Mouse (Mus musculus) liver, embryonic 12.5 days (tissue): ENCODE results near the gene Lrp1. TPM values are rescaled to one million over a fixed set of nuclear protein-coding genes. Genes with fewer than 3 reads are reported as not detected.

Source experiments
- ATAC-seq: fragments of 200-750 bp; cut with Nextera tagmentation; 2 replicates; pipeline ENCODE4 v1.8.0; 2017; ENCODE audit warnings: moderate number of reproducible peaks, mild to moderate bottlenecking, moderate library complexity
- H3K27ac ChIP-seq: fragments of 300-500 bp; sonication (generic); 2 replicates; pipeline ENCODE4 v1.5.1; 2016; ENCODE audit warnings: mild to moderate bottlenecking
- H3K27me3 ChIP-seq: fragments of 300-500 bp; sonication (generic); replicated peaks from 2 replicates; pipeline ENCODE4 v1.6.1; 2016; ENCODE audit warnings: mild to moderate bottlenecking, moderate library complexity
- H3K36me3 ChIP-seq: fragments of 300-500 bp; sonication (generic); 2 replicates; pipeline ENCODE4 v1.6.1; 2016; ENCODE audit warnings: mild to moderate bottlenecking, moderate library complexity
- H3K4me1 ChIP-seq: fragments of 300-500 bp; sonication (generic); 2 replicates; pipeline ENCODE4 v1.6.1; 2016
- H3K4me2 ChIP-seq: fragments of 300-500 bp; sonication (generic); 2 replicates; pipeline ENCODE4 v1.6.1; 2016; ENCODE audit warnings: mild to moderate bottlenecking, moderate library complexity
- H3K4me3 ChIP-seq: fragments of 300-500 bp; sonication (generic); 2 replicates; pipeline ENCODE4 v1.5.1; 2016; ENCODE audit warnings: mild to moderate bottlenecking, moderate library complexity
- H3K9ac ChIP-seq: fragments of 300-500 bp; sonication (generic); 2 replicates; pipeline ENCODE4 v1.6.1; 2016; ENCODE audit warnings: mild to moderate bottlenecking, moderate library complexity
- H3K9me3 ChIP-seq: fragments of 300-500 bp; sonication (generic); replicated peaks from 2 replicates; pipeline ENCODE4 v1.6.1; 2016; ENCODE audit warnings: mild to moderate bottlenecking, moderate library complexity
- WGBS: fragments of 180-500 bp; shearing (Covaris S2); methylation state at CpG from one replicate; pipeline ENCODE4 v1.1.7; 2016; ENCODE audit not compliant: insufficient replicate concordance; 5-methylcytosine and 5-hydroxymethylcytosine counted together
- polyA plus RNA-seq: library from polyadenylated mRNA; unstranded; fragments of >200 nt; fragmentation: Nextera tagmentation; extraction: Ambion mirVana; gene quantifications from 2 replicates; pipeline ENCODE4 v1.2.1, GENCODE M21; 2016

Lrp1 gene
- polyA plus RNA-seq, 1 experiment from 2014 or later: 22.8 TPM

GRCm38 (mm10) chr10:127536586-127537314 is 84.2 kb downstream of the Lrp1 start:
- Histone ChIP-seq H3K4me2 (no peak overlapping the region), H3K36me3 (peaks cover 25% of the 10 kb centered on the region), H3K4me3 (no peak overlapping the region), H3K27me3 (peaks cover 89% of the 10 kb centered on the region), H3K27ac (no peak overlapping the region), H3K4me1 (peaks cover 16% of the 10 kb centered on the region), H3K9ac (no peak overlapping the region), H3K9me3 (no peaks in the 10 kb centered on the region)
- no peak for ATAC-seq
- WGBS: 11% methylated on average over 8 of the region's 8 CpGs

- Histone ChIP-seq H3K4me3 (0 out of 2 replicates have a peak overlapping the region, but pooled peaks have one; percentile 41), H3K27me3 (peaks cover 98% of the 10 kb centered on the region), H3K4me1 (peaks cover 21% of the 10 kb centered on the region), H3K4me2 (peak overlapping the region; percentile 63), H3K9me3 (no peaks in the 10 kb centered on the region), H3K36me3 (peaks cover 9% of the 10 kb centered on the region), H3K27ac (no peak overlapping the region), H3K9ac (no peak overlapping the region)
- whole genome bisulfite sequencing: 3% methylated on average over 30 of the region's 30 CpGs
- ATAC-seq: 0 out of 2 replicates have a peak, but pooled peaks have one; percentile 10
Observed at GRCm38 (mm10) chr10:127534929-127535384, 86.0 kb downstream of the Lrp1 start.

- 1% methylated on average over 64 of the region's 78 CpGs for WGBS
- H3K27ac ChIP-seq: no peak within 1 kb of the TSS
- H3K4me3 ChIP-seq: peak within 1 kb of the TSS; percentile 41
- ATAC-seq: peak; percentile 5; the same call in 1 of the 2 replicates
- peak within 1 kb of the TSS; percentile 3; the same call in 1 of the 2 replicates for H3K9ac ChIP-seq
- peaks cover 8% of the 10 kb centered on the region for H3K36me3 ChIP-seq
- peak within 1 kb of the TSS; percentile 63 for H3K4me2 ChIP-seq
- peaks cover 21% of the 10 kb centered on the region for H3K4me1 ChIP-seq
- peaks cover 98% of the 10 kb centered on the region for H3K27me3 ChIP-seq
- H3K9me3 ChIP-seq: no peaks in the 10 kb centered on the region
Observed at GRCm38 (mm10) chr10:127534036-127534928, 86.7 kb downstream of the Lrp1 start, which contains the start of gene Nxph4. Nxph4 (minus strand) TSS chr10:127534559.

- ATAC-seq: no peak
- no peak overlapping the region for H3K4me2 ChIP-seq
- H3K9ac ChIP-seq: no peak overlapping the region
- H3K4me3 ChIP-seq: no peak overlapping the region
- no peaks in the 10 kb centered on the region for H3K36me3 ChIP-seq
- H3K9me3 ChIP-seq: no peaks in the 10 kb centered on the region
- WGBS: 3% methylated on average over 4 of the region's 4 CpGs
- peaks cover 100% of the 10 kb centered on the region for H3K27me3 ChIP-seq
- H3K27ac ChIP-seq: no peak overlapping the region
- peaks cover 26% of the 10 kb centered on the region for H3K4me1 ChIP-seq
Observed at GRCm38 (mm10) chr10:127531548-127531947, 89.4 kb downstream of the Lrp1 start.

- H3K27ac ChIP-seq: no peak overlapping the region
- H3K27me3 ChIP-seq: peaks cover 100% of the 10 kb centered on the region
- H3K9me3 ChIP-seq: no peaks in the 10 kb centered on the region
- peaks cover 32% of the 10 kb centered on the region for H3K4me1 ChIP-seq
- H3K9ac ChIP-seq: no peak overlapping the region
- no peak overlapping the region for H3K4me2 ChIP-seq
- no peak overlapping the region for H3K4me3 ChIP-seq
- no peak for ATAC-seq
- no peaks in the 10 kb centered on the region for H3K36me3 ChIP-seq
- 2% methylated on average over 17 of the region's 25 CpGs for WGBS
Observed at GRCm38 (mm10) chr10:127530945-127531344, 90.0 kb downstream of the Lrp1 start.

GRCm38 (mm10) chr10:127527481-127527880 is 93.5 kb downstream of the Lrp1 start:
- no peaks in the 10 kb centered on the region for H3K36me3 ChIP-seq
- 6% methylated on average over 17 of the region's 17 CpGs for WGBS
- H3K4me3 ChIP-seq: no peak overlapping the region
- peaks cover 30% of the 10 kb centered on the region for H3K4me1 ChIP-seq
- no peaks in the 10 kb centered on the region for H3K9me3 ChIP-seq
- no peak for ATAC-seq
- H3K27ac ChIP-seq: no peak overlapping the region
- no peak overlapping the region for H3K4me2 ChIP-seq
- peaks cover 98% of the 10 kb centered on the region for H3K27me3 ChIP-seq
- no peak overlapping the region for H3K9ac ChIP-seq

GRCm38 (mm10) chr10:127526681-127527080 is 94.3 kb downstream of the Lrp1 start:
- ATAC-seq: 0 out of 2 replicates have a peak, but pooled peaks have one; percentile 8
- Histone ChIP-seq H3K4me2 (peak overlapping the region; percentile 53), H3K27me3 (peaks cover 90% of the 10 kb centered on the region), H3K4me3 (peak overlapping the region; percentile 38), H3K9me3 (no peaks in the 10 kb centered on the region), H3K27ac (no peak overlapping the region), H3K36me3 (no peaks in the 10 kb centered on the region), H3K9ac (no peak overlapping the region), H3K4me1 (peaks cover 32% of the 10 kb centered on the region)
- WGBS: 1% methylated on average over 26 of the region's 26 CpGs

- 4% methylated on average over 26 of the region's 26 CpGs for WGBS
- Histone ChIP-seq H3K27ac (no peak overlapping the region), H3K27me3 (peaks cover 84% of the 10 kb centered on the region), H3K4me2 (peak overlapping the region; percentile 53), H3K4me1 (peaks cover 38% of the 10 kb centered on the region), H3K9me3 (no peaks in the 10 kb centered on the region), H3K9ac (no peak overlapping the region), H3K36me3 (no peaks in the 10 kb centered on the region), H3K4me3 (peak overlapping the region; percentile 38)
- no peak for ATAC-seq
Observed at GRCm38 (mm10) chr10:127526048-127526447, 94.9 kb downstream of the Lrp1 start.

- Histone ChIP-seq H3K4me3 (no peak overlapping the region), H3K27me3 (peaks cover 71% of the 10 kb centered on the region), H3K4me2 (no peak overlapping the region), H3K9me3 (no peaks in the 10 kb centered on the region), H3K4me1 (peaks cover 46% of the 10 kb centered on the region), H3K27ac (no peak overlapping the region), H3K9ac (no peak overlapping the region), H3K36me3 (peaks cover 12% of the 10 kb centered on the region)
- WGBS: 5% methylated on average over 23 of the region's 23 CpGs
- ATAC-seq: no peak
Observed at GRCm38 (mm10) chr10:127524646-127525255, 96.2 kb downstream of the Lrp1 start.

- peaks cover 70% of the 10 kb centered on the region for H3K4me1 ChIP-seq
- ATAC-seq: peak; percentile 64
- under 1% methylated on average over 21 of the region's 21 CpGs for WGBS
- H3K27ac ChIP-seq: peak within 1 kb of the TSS; percentile 85
- peak within 1 kb of the TSS; percentile 89 for H3K4me2 ChIP-seq
- peak within 1 kb of the TSS; percentile 70 for H3K4me3 ChIP-seq
- peaks cover 38% of the 10 kb centered on the region for H3K36me3 ChIP-seq
- H3K9me3 ChIP-seq: no peaks in the 10 kb centered on the region
- H3K9ac ChIP-seq: peak within 1 kb of the TSS; percentile 82
- peaks cover 55% of the 10 kb centered on the region for H3K27me3 ChIP-seq
Observed at GRCm38 (mm10) chr10:127522088-127522581, 98.8 kb downstream of the Lrp1 start, which contains the start of gene Shmt2. Shmt2 (minus strand) TSS chr10:127522444.

- ATAC-seq: peak; percentile 72
- H3K36me3 ChIP-seq: peaks cover 42% of the 10 kb centered on the region
- WGBS: 2% methylated on average over 12 of the region's 12 CpGs
- H3K4me1 ChIP-seq: peaks cover 70% of the 10 kb centered on the region
- H3K27me3 ChIP-seq: peaks cover 54% of the 10 kb centered on the region
- H3K9ac ChIP-seq: peak overlapping the region; percentile 82
- H3K4me3 ChIP-seq: peak overlapping the region; percentile 70
- H3K4me2 ChIP-seq: peak overlapping the region; percentile 89
- peak overlapping the region; percentile 85 for H3K27ac ChIP-seq
- H3K9me3 ChIP-seq: no peaks in the 10 kb centered on the region
Observed at GRCm38 (mm10) chr10:127521611-127522080, 99.3 kb downstream of the Lrp1 start.
